Mouse (Mus musculus): Measurements from ENCODE around the gene Faap100.

Gene Faap100

DNA sequence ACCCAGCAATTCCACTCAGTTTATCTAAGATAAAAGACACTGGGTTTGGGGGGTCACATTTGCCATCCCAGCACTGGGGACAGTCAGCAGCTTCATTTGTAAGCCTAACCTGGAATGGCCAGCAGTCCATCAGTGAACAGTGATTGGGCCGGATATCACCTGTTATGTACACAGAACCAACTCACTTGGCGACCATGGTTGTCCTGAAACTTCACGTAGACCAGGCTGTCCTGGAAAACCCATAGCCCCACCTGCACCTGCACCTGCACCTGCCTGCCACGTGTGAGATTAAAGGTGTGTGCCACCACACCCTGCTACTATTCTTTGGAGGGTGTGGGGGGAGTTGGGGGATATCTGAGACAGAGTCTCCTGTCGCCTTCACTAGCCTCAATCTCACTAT lies 59.3 kb downstream of the Faap100 start:
- no peak for DNase-seq (ENCODE audit: low read depth, low spot score)

Measured in ES-CJ7 (cell line).